Mouse (Mus musculus) MEL (cell line): ENCODE measurements around the gene Ablim1. TPM values are rescaled to one million over a fixed set of nuclear protein-coding genes. Genes with fewer than 3 reads are reported as not detected.

Experiments used
- DNase-seq: peaks from one replicate; pipeline ENCODE4 v3.0.0; 2011; ENCODE audit warnings: low read depth, low spot score
- H3K27ac ChIP-seq: 2 replicates; pipeline ENCODE4 v1.5.1; 2012; ENCODE audit warnings: low read depth, mild to moderate bottlenecking, control low read depth, low read length, moderate library complexity; ENCODE audit not compliant: control insufficient read depth
- H3K27me3 ChIP-seq, 2 experiments: fragments of 150-350 bp in 1 of 2; sonication (generic) in 1 of 2; 2 replicates each; pipeline ENCODE4 v1.6.1; 2012; ENCODE audit warnings: low read length in 2 of 2, mild to moderate bottlenecking in 2 of 2, improper control_type of control experiment in 1 of 2, moderate library complexity in 1 of 2; ENCODE audit not compliant: insufficient read depth in 2 of 2, control insufficient read depth in 1 of 2
- H3K36me3 ChIP-seq, 2 experiments: 2 replicates each; pipeline ENCODE4 v1.6.1; 2012 to 2014; ENCODE audit warnings: low read length in 2 of 2, improper control_type of control experiment in 1 of 2, inconsistent platforms in 1 of 2, mild to moderate bottlenecking in 1 of 2; ENCODE audit not compliant: insufficient read depth in 2 of 2, control insufficient read depth in 1 of 2
- H3K4me1 ChIP-seq, 2 experiments: fragments of 150-350 bp in 1 of 2; sonication (generic) in 1 of 2; 2 replicates each; pipeline ENCODE4 v1.6.1; 2012; ENCODE audit warnings: low read length in 2 of 2, improper control_type of control experiment in 1 of 2, mild to moderate bottlenecking in 1 of 2; ENCODE audit not compliant: insufficient read depth in 2 of 2, control insufficient read depth in 1 of 2
- H3K4me3 ChIP-seq, 2 experiments: fragments of 150-350 bp in 1 of 2; sonication (generic) in 1 of 2; 2 replicates each; pipeline ENCODE4 v1.5.1; 2012; ENCODE audit warnings: low read depth in 2 of 2, low read length in 2 of 2, mild to moderate bottlenecking in 2 of 2, moderate library complexity in 2 of 2, control low read depth in 1 of 2, improper control_type of control experiment in 1 of 2; ENCODE audit not compliant: control insufficient read depth in 1 of 2, insufficient read depth in 1 of 2
- H3K79me2 ChIP-seq: 2 replicates; pipeline ENCODE4 v1.6.1; 2012; ENCODE audit warnings: mild to moderate bottlenecking, low read length, moderate library complexity; ENCODE audit not compliant: control insufficient read depth, poor library complexity, insufficient read depth
- H3K9ac ChIP-seq: 2 replicates; pipeline ENCODE4 v1.6.1; 2012; ENCODE audit warnings: low read depth, mild to moderate bottlenecking, control low read depth, low read length, moderate library complexity; ENCODE audit not compliant: control insufficient read depth, poor library complexity, severe bottlenecking
- H3K9me3 ChIP-seq: fragments of 150-350 bp; sonication (generic); replicated peaks from 2 replicates; pipeline ENCODE4 v1.6.1; 2012; ENCODE audit warnings: mild to moderate bottlenecking, low read length, improper control_type of control experiment, moderate library complexity; ENCODE audit not compliant: insufficient read depth
- CHD1 ChIP-seq: IDR thresholded peaks from 2 replicates; pipeline ENCODE4 v1.6.1; 2012; ENCODE audit warnings: low read depth, mild to moderate bottlenecking, inconsistent platforms, low read length, improper control_type of control experiment
- CTCF ChIP-seq, 3 experiments: IDR thresholded peaks in 2 of 3; conservative IDR thresholded peaks in 1 of 3; 2 replicates each; pipeline ENCODE4 v1.5.1; 2011 to 2012; ENCODE audit warnings: low read length in 3 of 3, low read depth in 2 of 3, mild to moderate bottlenecking in 2 of 3, improper control_type of control experiment in 1 of 3, inconsistent platforms in 1 of 3, mixed read lengths in 1 of 3, moderate library complexity in 1 of 3; ENCODE audit not compliant: control insufficient read depth in 1 of 3, insufficient read depth in 1 of 3, poor library complexity in 1 of 3, severe bottlenecking in 1 of 3
- E2F4 ChIP-seq: IDR thresholded peaks from 2 replicates; pipeline ENCODE4 v1.6.1; 2011; ENCODE audit warnings: low read depth, low read length, improper control_type of control experiment, borderline replicate concordance
- ELF1 ChIP-seq: IDR thresholded peaks from 2 replicates; pipeline ENCODE4 v1.6.1; 2014; ENCODE audit warnings: low read depth, mild to moderate bottlenecking, inconsistent platforms, low read length, improper control_type of control experiment, moderate library complexity
- EP300 ChIP-seq, 2 experiments: IDR thresholded peaks; 2 replicates each; pipeline ENCODE4 v1.6.1; 2011; ENCODE audit warnings: improper control_type of control experiment in 2 of 2, low read length in 2 of 2, low read depth in 1 of 2, mild to moderate bottlenecking in 1 of 2
- ETS1 ChIP-seq: IDR thresholded peaks from 2 replicates; pipeline ENCODE4 v1.6.1; 2012; ENCODE audit warnings: low read depth, mild to moderate bottlenecking, inconsistent platforms, low read length, improper control_type of control experiment, moderate library complexity
- GABPA ChIP-seq: IDR thresholded peaks from 2 replicates; pipeline ENCODE4 v1.6.1; 2012; ENCODE audit warnings: low read depth, mild to moderate bottlenecking, inconsistent platforms, low read length, improper control_type of control experiment, moderate library complexity
- GATA1 ChIP-seq: IDR thresholded peaks from 2 replicates; pipeline ENCODE4 v1.6.1; 2011; ENCODE audit warnings: low read depth, low read length, improper control_type of control experiment
- HCFC1 ChIP-seq: IDR thresholded peaks from 2 replicates; pipeline ENCODE4 v1.6.1; 2012; ENCODE audit warnings: low read depth, mild to moderate bottlenecking, inconsistent platforms, low read length, improper control_type of control experiment, moderate library complexity
- JUND ChIP-seq: IDR thresholded peaks from 2 replicates; pipeline ENCODE4 v1.6.1; 2011; ENCODE audit warnings: low read depth, mild to moderate bottlenecking, improper control_type of control experiment, low read length
- MAFK ChIP-seq: IDR thresholded peaks from 2 replicates; pipeline ENCODE4 v1.6.1; 2011; ENCODE audit warnings: low read depth, mild to moderate bottlenecking, low read length, improper control_type of control experiment, borderline replicate concordance
- MAX ChIP-seq: IDR thresholded peaks from 2 replicates; pipeline ENCODE4 v1.6.1; 2011; ENCODE audit warnings: low read length, improper control_type of control experiment
- MEF2A ChIP-seq: IDR thresholded peaks from 2 replicates; pipeline ENCODE4 v1.6.1; 2014; ENCODE audit warnings: low read depth, mild to moderate bottlenecking, inconsistent platforms, low read length, improper control_type of control experiment; ENCODE audit not compliant: poor library complexity, insufficient replicate concordance, severe bottlenecking; ENCODE audit errors: extremely low read depth
- MXI1 ChIP-seq: IDR thresholded peaks from 2 replicates; pipeline ENCODE4 v1.6.1; 2011; ENCODE audit warnings: mild to moderate bottlenecking, low read depth, low read length, improper control_type of control experiment
- MYB ChIP-seq: IDR thresholded peaks from 2 replicates; pipeline ENCODE4 v1.6.1; 2011; ENCODE audit warnings: mild to moderate bottlenecking, low read depth, low read length, improper control_type of control experiment
- MYC ChIP-seq: IDR thresholded peaks from 2 replicates; pipeline ENCODE4 v1.6.1; 2011; ENCODE audit warnings: low read depth, mild to moderate bottlenecking, low read length, improper control_type of control experiment, moderate library complexity
- NELFE ChIP-seq: IDR thresholded peaks from 2 replicates; pipeline ENCODE4 v1.6.1; 2011; ENCODE audit warnings: low read depth, low read length, improper control_type of control experiment
- NRF1 ChIP-seq: IDR thresholded peaks from 2 replicates; pipeline ENCODE4 v1.6.1; 2014; ENCODE audit warnings: low read depth, mild to moderate bottlenecking, inconsistent platforms, low read length, improper control_type of control experiment, moderate library complexity; ENCODE audit not compliant: poor library complexity, insufficient read depth, severe bottlenecking
- POLR2AphosphoS2 ChIP-seq: IDR thresholded peaks from 2 replicates; pipeline ENCODE4 v1.6.1; 2011; ENCODE audit warnings: low read length, improper control_type of control experiment
- POLR2AphosphoS5 ChIP-seq: IDR thresholded peaks from 2 replicates; pipeline ENCODE4 v1.6.1; 2012; ENCODE audit warnings: low read depth, borderline replicate concordance, mild to moderate bottlenecking, inconsistent platforms, low read length, moderate library complexity, mixed read lengths
- RAD21 ChIP-seq: IDR thresholded peaks from 2 replicates; pipeline ENCODE4 v1.6.1; 2011; ENCODE audit warnings: mild to moderate bottlenecking, low read depth, low read length, improper control_type of control experiment
- TBP ChIP-seq: IDR thresholded peaks from 2 replicates; pipeline ENCODE4 v1.8.0; 2011; ENCODE audit warnings: low read depth, low read length, improper control_type of control experiment
- TCF12 ChIP-seq: IDR thresholded peaks from 2 replicates; pipeline ENCODE4 v1.6.1; 2014; ENCODE audit warnings: low read depth, mild to moderate bottlenecking, inconsistent platforms, low read length, improper control_type of control experiment, moderate library complexity
- UBTF ChIP-seq: IDR thresholded peaks from 2 replicates; pipeline ENCODE4 v1.6.1; 2012; ENCODE audit warnings: low read depth, mild to moderate bottlenecking, inconsistent platforms, low read length, improper control_type of control experiment, moderate library complexity, borderline replicate concordance; ENCODE audit not compliant: insufficient read depth
- USF2 ChIP-seq, 2 experiments: IDR thresholded peaks; 2 replicates each; pipeline ENCODE4 v1.6.1; 2011 to 2012; ENCODE audit warnings: improper control_type of control experiment in 2 of 2, low read length in 2 of 2, borderline replicate concordance in 1 of 2, inconsistent platforms in 1 of 2, low read depth in 1 of 2, mild to moderate bottlenecking in 1 of 2; ENCODE audit not compliant: insufficient read depth in 1 of 2
- ZC3H11A ChIP-seq: IDR thresholded peaks from 2 replicates; pipeline ENCODE4 v1.6.1; 2012; ENCODE audit warnings: low read depth, mild to moderate bottlenecking, inconsistent platforms, low read length, improper control_type of control experiment
- ZKSCAN1 ChIP-seq: IDR thresholded peaks from 2 replicates; pipeline ENCODE4 v1.6.1; 2012; ENCODE audit warnings: low read depth, mild to moderate bottlenecking, inconsistent platforms, low read length, improper control_type of control experiment, moderate library complexity
- ZMIZ1 ChIP-seq: IDR thresholded peaks from 2 replicates; pipeline ENCODE4 v1.6.1; 2012; ENCODE audit warnings: low read depth, mild to moderate bottlenecking, inconsistent platforms, low read length, improper control_type of control experiment, moderate library complexity
- polyA plus RNA-seq, 2 experiments: library from polyadenylated mRNA; stranded (reverse) in 1 of 2; unstranded in 1 of 2; fragments of >175 nt in 1 of 2; fragments of >200 nt in 1 of 2; gene quantifications; 2 replicates each; pipeline versions ENCODE4 v1.2.1 to v1.2.4; 2012; ENCODE audit warnings: low replicate concordance in 2 of 2, low read depth in 1 of 2; ENCODE audit not compliant: insufficient read length in 2 of 2, insufficient read depth in 1 of 2, missing spikeins in 1 of 2
- total RNA-seq: library from RNA; depleted of rRNA; stranded (reverse); fragments of 300-350 nt; gene quantifications from 2 replicates; pipeline ENCODE4 v1.2.3, GENCODE M21; 2012

Gene Ablim1
- total and polyA plus RNA-seq, 3 experiments: not detected

GRCm38 (mm10) chr19:57083887-57084286 is 230.8 kb downstream of the Ablim1 start:
- H3K27me3 ChIP-seq: peaks cover 0 to under 1% of the 10 kb centered on the region in 2 experiments; a peak in 2 of 4 replicates
- no peaks in the 10 kb centered on the region for H3K4me1 ChIP-seq
- no peak overlapping the region for H3K4me3 ChIP-seq
- H3K36me3 ChIP-seq: no peaks in the 10 kb centered on the region
- H3K9ac ChIP-seq: no peak overlapping the region
- DNase-seq: no peak
- TF ChIP-seq CTCF (IDR thresholded peaks at IDR 0.05 in 2 of 3, conservative IDR thresholded peaks at IDR 0.05 in 1 of 3; ENCODE audit: control insufficient read depth in 1 of 3, insufficient read depth in 1 of 3, low read depth in 2 of 3, low read length in 3 of 3, poor library complexity in 1 of 3, severe bottlenecking in 1 of 3): no peak
- TF ChIP-seq MYC: no peak
- no peak for TF ChIP-seq ZMIZ1
- no peak for TF ChIP-seq POLR2AphosphoS5
- no peak for TF ChIP-seq NRF1
- TF ChIP-seq MAX: no peak
- no peak for TF ChIP-seq GABPA
- no peak for TF ChIP-seq UBTF
- TF ChIP-seq GATA1: no peak
- no peak for TF ChIP-seq MXI1
- no peak for TF ChIP-seq JUND
- no peak for TF ChIP-seq MAFK
- TF ChIP-seq ELF1: no peak
- no peak for TF ChIP-seq HCFC1
- no peak for TF ChIP-seq ETS1
- TF ChIP-seq MEF2A: no peak
- TF ChIP-seq CHD1: no peak
- TF ChIP-seq USF2 (IDR thresholded peaks at IDR 0.05; ENCODE audit: borderline replicate concordance in 1 of 2, insufficient read depth in 1 of 2, low read depth in 1 of 2, low read length in 2 of 2): no peak
- TF ChIP-seq TCF12: no peak
- H3K9me3 ChIP-seq: no peaks in the 10 kb centered on the region
- H3K27ac ChIP-seq: no peak overlapping the region
- no peaks in the 10 kb centered on the region for H3K79me2 ChIP-seq

GRCm38 (mm10) chr19:57083183-57083555 is 231.6 kb downstream of the Ablim1 start:
- no peak for DNase-seq
- Histone ChIP-seq H3K36me3 (no peaks in the 10 kb centered on the region), H3K79me2 (no peaks in the 10 kb centered on the region), H3K4me1 (no peaks in the 10 kb centered on the region), H3K4me3 (no peak overlapping the region), H3K9me3 (no peaks in the 10 kb centered on the region), H3K9ac (no peak overlapping the region), H3K27ac (no peak overlapping the region), H3K27me3 (no peaks in the 10 kb centered on the region; a peak in 1 of 4 replicates)
- TF ChIP-seq MAFK (no peak), HCFC1 (no peak), NRF1 (no peak), POLR2AphosphoS2 (no peak), ZC3H11A (no peak), MAX (no peak), EP300 (IDR thresholded peaks at IDR 0.05; ENCODE audit: low read depth in 1 of 2, low read length in 2 of 2) (no peak), TBP (no peak), E2F4 (no peak), MXI1 (no peak), RAD21 (no peak), POLR2AphosphoS5 (no peak), MYB (no peak), CHD1 (no peak), MYC (no peak), NELFE (no peak), ZKSCAN1 (no peak), JUND (no peak)
